Mouse (Mus musculus) heart, embryonic 13.5 days (tissue): ENCODE results near the gene Gpr4. TPM values are rescaled to one million over a fixed set of nuclear protein-coding genes. Genes with fewer than 3 reads are reported as not detected.

Experiments
- microRNA counts: library from miRNA; unstranded; fragments of <30 nt; microRNA quantifications from one replicate; lab custom pipeline; 2016
- microRNA-seq: library from miRNA; unstranded; fragments of <30 nt; microRNA quantifications from one replicate; pipeline ENCODE4, GENCODE M21; 2016
- polyA plus RNA-seq: library from polyadenylated mRNA; unstranded; fragments of >200 nt; fragmentation: Nextera tagmentation; extraction: Ambion mirVana; gene quantifications from 2 replicates; pipeline ENCODE4 v1.2.1, GENCODE M21; 2015

Gene Gpr4
- polyA plus RNA-seq, 1 experiment from 2014 or later, result 1.7 TPM

MicroRNAs encoded within 50 kb of the gene (microRNA counts, 519-probe panel; counts per million panel counts)
- 209 counts per million, percentile 61 among the panel's probes with 10 or more counts for microRNA mmu-miR-330 (lab: Ali Mortazavi, UCI)

Small RNA genes lying within 50 kb of the gene (microRNA-seq; reads per million reads assigned to microRNA genes)
- 330 reads per million, percentile 68 among the genes with 10 or more reads in this experiment for gene Mir330

Other genes with a start within 250 kb of the Gpr4 start
- gene Nanos2, start 225.1 kb upstream of the Gpr4 start, polyA plus RNA-seq, result not detected in 2 replicates
- gene Mypop, start 221.3 kb upstream of the Gpr4 start, polyA plus RNA-seq, result 1.8 and 1.9 TPM in 2 replicates
- 12.4 and 12.7 TPM in 2 replicates for gene Irf2bp1, start 208.5 kb upstream of the Gpr4 start, polyA plus RNA-seq
- 0.25 and 1.2 TPM in 2 replicates for gene Foxa3, start 189.0 kb upstream of the Gpr4 start, polyA plus RNA-seq
- gene Sympk, start 188.2 kb upstream of the Gpr4 start, polyA plus RNA-seq, result 24.8 TPM in 2 replicates
- not detected in 2 replicates for gene Rsph6a, start 157.8 kb upstream of the Gpr4 start, polyA plus RNA-seq
- gene Dmwd, start 136.3 kb upstream of the Gpr4 start, polyA plus RNA-seq, result 11.3 and 13.9 TPM in 2 replicates
- 19.3 and 20.0 TPM in 2 replicates for gene Dmpk, start 128.7 kb upstream of the Gpr4 start, polyA plus RNA-seq
- 5.9 and 6.0 TPM in 2 replicates for gene Six5, start 117.9 kb upstream of the Gpr4 start, polyA plus RNA-seq
- gene Gm4969, start 94.2 kb upstream of the Gpr4 start, polyA plus RNA-seq, result 1.2 and 2.1 TPM in 2 replicates
- gene Fbxo46, start 92.7 kb upstream of the Gpr4 start, polyA plus RNA-seq, result 8.0 and 8.6 TPM in 2 replicates
- gene Qpctl, start 63.2 kb upstream of the Gpr4 start, polyA plus RNA-seq, result 9.5 and 9.7 TPM in 2 replicates
- gene Snrpd2, start 62.8 kb upstream of the Gpr4 start, polyA plus RNA-seq, result 107 and 113 TPM in 2 replicates
- 9.9 and 14.6 TPM in 2 replicates for gene Gipr, start 46.4 kb upstream of the Gpr4 start, polyA plus RNA-seq
- gene Eml2, start 36.1 kb upstream of the Gpr4 start, polyA plus RNA-seq, result 15.8 and 20.6 TPM in 2 replicates
- 35.2 and 38.4 TPM in 2 replicates for gene Opa3, start 15.8 kb downstream of the Gpr4 start, polyA plus RNA-seq
- gene Vasp, start 59.3 kb downstream of the Gpr4 start, polyA plus RNA-seq, result 81.2 and 81.7 TPM in 2 replicates
- not detected in 2 replicates for gene Ppm1n, start 67.5 kb downstream of the Gpr4 start, polyA plus RNA-seq
- 26.1 and 29.3 TPM in 2 replicates for gene Rtn2, start 70.1 kb downstream of the Gpr4 start, polyA plus RNA-seq
- 0.14 and 0.16 TPM in 2 replicates for gene Fosb, start 97.5 kb downstream of the Gpr4 start, polyA plus RNA-seq
- 62.6 and 62.7 TPM in 2 replicates for gene Ercc1, start 132.2 kb downstream of the Gpr4 start, polyA plus RNA-seq
- gene Cd3eap, start 146.9 kb downstream of the Gpr4 start, polyA plus RNA-seq, result 17.4 and 19.8 TPM in 2 replicates
- 12.8 and 13.0 TPM in 2 replicates for gene Ppp1r13l, start 147.2 kb downstream of the Gpr4 start, polyA plus RNA-seq
- gene Ercc2, start 169.5 kb downstream of the Gpr4 start, polyA plus RNA-seq, result 11.8 and 12.2 TPM in 2 replicates
- 4.8 and 5.5 TPM in 2 replicates for gene Klc3, start 191.6 kb downstream of the Gpr4 start, polyA plus RNA-seq
- 284 and 345 TPM in 2 replicates for gene Ckm, start 192.2 kb downstream of the Gpr4 start, polyA plus RNA-seq
- 6.5 and 7.5 TPM in 2 replicates for gene Mark4, start 246.3 kb downstream of the Gpr4 start, polyA plus RNA-seq